Mouse (Mus musculus): ENCODE data around the gene Arfgef3. TPM values are rescaled to one million over a fixed set of nuclear protein-coding genes. Genes with fewer than 3 reads are reported as not detected.
"Not testable (repeated sequence)": the region's sequence is repeated elsewhere in the genome, so short reads cannot be mapped to it uniquely, and the experiment has no call there.

Gene Arfgef3
- polyA plus RNA-seq, 1 experiment from 2014 or later = 3.2 TPM

DNA sequence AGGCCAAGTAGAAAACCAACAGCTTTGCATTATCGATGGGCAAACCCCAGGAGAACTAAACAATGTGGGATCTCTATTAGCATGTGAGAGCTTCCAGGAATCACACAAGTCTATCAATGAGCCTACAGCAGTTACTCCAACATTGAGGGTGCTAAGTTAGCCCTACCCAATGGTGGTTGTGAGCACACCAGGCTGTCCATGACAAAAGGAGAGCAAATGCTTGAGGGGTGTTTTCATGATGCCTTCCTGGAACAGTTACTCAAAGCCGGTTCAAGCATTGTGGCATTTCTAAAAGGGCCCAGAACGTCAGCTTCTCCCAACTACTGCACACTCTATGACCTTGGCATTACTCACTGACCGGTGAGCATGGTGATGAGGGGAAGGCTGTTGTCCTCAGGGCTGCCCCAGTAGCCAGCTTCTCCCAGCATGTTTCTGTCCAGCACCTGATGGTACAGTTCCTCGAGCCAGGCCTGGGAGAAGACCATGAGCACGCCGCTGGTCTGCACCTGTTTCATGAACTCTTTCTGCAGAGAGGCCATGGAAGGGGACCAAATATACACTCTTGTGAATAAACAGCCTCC, 109.3 kb downstream of the Arfgef3 start:
- Histone ChIP-seq H3K9ac (ENCODE audit: low read length) (no peak overlapping the region), H3K4me2 (ENCODE audit: low read depth, low read length) (no peak overlapping the region), H3K9me3 (replicated peaks; ENCODE audit: control insufficient read depth, low read length) (no peaks in the 10 kb centered on the region), H3K4me1 (ENCODE audit: control insufficient read depth, insufficient read depth, low read length) (no peaks in the 10 kb centered on the region), H3K36me3 (ENCODE audit: control insufficient read depth, insufficient read depth, low read length) (no peaks in the 10 kb centered on the region), H3K27me3 (ENCODE audit: control insufficient read depth, insufficient read depth, low read length) (no peaks in the 10 kb centered on the region), H3K4me3 (replicated peaks; ENCODE audit: low read length) (no peak overlapping the region), H3K27ac (ENCODE audit: low read length) (no peak overlapping the region)
- no peak for ATAC-seq (ENCODE audit: insufficient read depth, low FRiP score)
- WGBS = 80% methylated on average over 7 of the region's 7 CpGs

DNA sequence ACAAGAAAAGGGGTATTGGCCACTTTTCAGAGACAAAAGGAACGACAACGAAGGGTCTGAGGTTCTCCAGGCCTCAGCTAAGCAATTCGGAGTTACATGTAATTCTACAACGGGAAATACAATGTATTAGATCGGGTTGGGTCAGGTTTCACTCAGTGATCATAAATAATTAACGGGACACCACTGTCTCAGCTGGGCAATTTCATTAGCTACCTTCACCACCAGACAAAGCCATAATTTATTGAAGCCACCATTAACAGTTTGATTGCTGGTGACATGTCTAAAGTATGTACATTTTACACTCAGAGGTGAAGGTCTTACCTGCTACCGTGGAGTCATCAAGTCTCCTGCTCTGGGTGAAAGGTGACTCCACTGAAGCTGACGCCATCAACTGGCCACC, 113.3 kb downstream of the Arfgef3 start:
- no peaks in the 10 kb centered on the region for H3K4me1 ChIP-seq (ENCODE audit: control insufficient read depth, insufficient read depth, low read length)
- H3K4me3 ChIP-seq (replicated peaks; ENCODE audit: low read length) = no peak overlapping the region
- no peak overlapping the region for H3K9ac ChIP-seq (ENCODE audit: low read length)
- H3K27ac ChIP-seq (ENCODE audit: low read length) = no peak overlapping the region
- H3K27me3 ChIP-seq (ENCODE audit: control insufficient read depth, insufficient read depth, low read length) = no peaks in the 10 kb centered on the region
- no peaks in the 10 kb centered on the region for H3K36me3 ChIP-seq (ENCODE audit: control insufficient read depth, insufficient read depth, low read length)
- H3K9me3 ChIP-seq (replicated peaks; ENCODE audit: control insufficient read depth, low read length) = no peaks in the 10 kb centered on the region
- no peak overlapping the region for H3K4me2 ChIP-seq (ENCODE audit: low read depth, low read length)
- WGBS = 79% methylated on average over 8 of the region's 8 CpGs
- ATAC-seq (ENCODE audit: insufficient read depth, low FRiP score) = no peak

DNA sequence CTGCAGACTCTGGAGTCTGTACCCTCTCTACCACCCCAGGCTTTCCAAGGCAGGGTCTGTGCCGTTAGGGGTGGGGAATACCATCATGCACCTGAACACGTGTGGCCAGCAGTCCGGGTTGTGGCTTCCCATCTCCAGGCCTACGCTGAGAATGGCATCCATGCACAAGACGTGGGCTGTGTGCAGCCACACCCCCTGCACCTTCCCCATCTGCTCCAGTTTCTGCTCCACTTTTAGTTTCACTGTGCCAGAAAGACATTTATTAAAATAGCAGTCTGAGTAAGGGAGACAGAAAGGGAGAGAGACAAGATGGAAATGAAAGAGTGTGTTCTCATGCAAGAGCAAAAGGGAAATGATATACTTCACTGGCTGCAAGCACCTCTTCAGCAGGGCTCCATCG, 116.2 kb downstream of the Arfgef3 start:
- Histone ChIP-seq H3K36me3 (ENCODE audit: control insufficient read depth, insufficient read depth, low read length) (no peaks in the 10 kb centered on the region), H3K27me3 (ENCODE audit: control insufficient read depth, insufficient read depth, low read length) (no peaks in the 10 kb centered on the region), H3K4me2 (ENCODE audit: low read depth, low read length) (no peak overlapping the region), H3K4me1 (ENCODE audit: control insufficient read depth, insufficient read depth, low read length) (no peaks in the 10 kb centered on the region), H3K27ac (ENCODE audit: low read length) (no peak overlapping the region), H3K9ac (ENCODE audit: low read length) (no peak overlapping the region), H3K9me3 (replicated peaks; ENCODE audit: control insufficient read depth, low read length) (no peaks in the 10 kb centered on the region), H3K4me3 (replicated peaks; ENCODE audit: low read length) (no peak overlapping the region)
- 81% methylated on average over 6 of the region's 6 CpGs for WGBS
- no peak for ATAC-seq (ENCODE audit: insufficient read depth, low FRiP score)

DNA sequence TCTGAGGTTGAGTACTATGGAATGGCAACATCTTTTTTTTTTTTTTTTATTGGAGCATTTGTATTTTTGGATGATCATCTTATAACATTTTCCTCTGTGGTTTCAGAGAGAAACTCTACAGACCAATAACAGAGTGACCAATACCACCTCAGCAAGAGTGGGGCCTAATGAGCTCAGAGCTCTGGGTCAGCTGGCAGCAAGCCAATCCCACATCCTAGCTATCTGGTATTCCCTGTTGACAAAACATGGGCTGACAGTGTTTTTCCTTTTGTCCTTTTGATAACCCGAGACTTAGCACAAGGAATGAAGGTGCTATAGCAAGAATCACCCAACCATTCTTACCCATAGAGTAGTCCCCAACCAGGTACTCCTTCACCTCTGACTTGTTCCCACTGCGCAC, 131.0 kb downstream of the Arfgef3 start:
- no peak overlapping the region for H3K9ac ChIP-seq (ENCODE audit: low read length)
- no peak overlapping the region for H3K4me2 ChIP-seq (ENCODE audit: low read depth, low read length)
- no peak for ATAC-seq (ENCODE audit: insufficient read depth, low FRiP score)

DNA sequence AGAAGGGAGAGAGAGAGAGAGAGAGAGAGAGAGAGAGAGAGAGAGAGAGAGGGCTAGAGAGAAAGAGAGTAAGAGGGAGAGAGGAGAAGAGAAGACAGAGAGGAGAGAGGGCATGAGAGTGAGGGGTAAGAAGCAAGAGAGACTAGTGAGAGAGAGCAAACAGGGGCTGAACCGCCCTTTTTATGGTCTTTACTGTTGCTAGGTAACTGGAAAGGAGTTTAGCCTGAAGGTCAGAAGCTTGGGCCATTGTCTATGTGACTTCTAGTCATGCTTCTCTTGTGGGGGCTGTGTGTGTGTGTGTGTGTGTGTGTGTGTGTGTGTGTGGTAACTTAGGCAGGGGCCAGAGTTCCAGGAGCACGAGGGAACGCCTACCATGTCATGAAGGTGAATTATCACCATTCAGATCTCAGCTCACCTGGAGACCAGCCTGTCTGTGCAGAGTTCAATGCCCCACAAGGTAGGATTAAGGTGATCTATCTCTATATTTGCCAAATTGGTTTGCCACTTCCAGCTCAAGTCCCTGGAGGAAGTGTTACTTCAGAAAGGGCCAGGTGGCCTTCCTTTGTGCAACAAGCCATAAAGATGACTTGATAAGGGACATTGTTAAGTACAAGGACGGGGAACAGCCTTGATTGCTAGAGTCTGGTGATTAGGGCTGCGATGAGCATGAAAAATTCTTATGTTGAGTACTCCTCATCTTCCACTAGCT, 138.8 kb downstream of the Arfgef3 start:
- not testable (repeated sequence) for H3K4me2 ChIP-seq (ENCODE audit: low read depth, low read length); H3K27ac ChIP-seq (ENCODE audit: low read length); ATAC-seq (ENCODE audit: insufficient read depth, low FRiP score); H3K27me3 ChIP-seq (ENCODE audit: control insufficient read depth, insufficient read depth, low read length); H3K9me3 ChIP-seq (replicated peaks; ENCODE audit: control insufficient read depth, low read length); H3K4me1 ChIP-seq (ENCODE audit: control insufficient read depth, insufficient read depth, low read length); H3K36me3 ChIP-seq (ENCODE audit: control insufficient read depth, insufficient read depth, low read length); H3K9ac ChIP-seq (ENCODE audit: low read length); H3K4me3 ChIP-seq (replicated peaks; ENCODE audit: low read length)
- 41% methylated on average over 5 of the region's 5 CpGs for WGBS

More for the DNA sequence above, 131.0 kb downstream of the Arfgef3 start:
- Histone ChIP-seq H3K27me3 (ENCODE audit: control insufficient read depth, insufficient read depth, low read length) (no peaks in the 10 kb centered on the region), H3K36me3 (ENCODE audit: control insufficient read depth, insufficient read depth, low read length) (no peaks in the 10 kb centered on the region), H3K27ac (ENCODE audit: low read length) (no peak overlapping the region), H3K9me3 (replicated peaks; ENCODE audit: control insufficient read depth, low read length) (no peaks in the 10 kb centered on the region), H3K4me3 (replicated peaks; ENCODE audit: low read length) (no peak overlapping the region), H3K4me1 (ENCODE audit: control insufficient read depth, insufficient read depth, low read length) (no peaks in the 10 kb centered on the region)
- 76% methylated on average over 2 of the region's 2 CpGs for WGBS

DNA sequence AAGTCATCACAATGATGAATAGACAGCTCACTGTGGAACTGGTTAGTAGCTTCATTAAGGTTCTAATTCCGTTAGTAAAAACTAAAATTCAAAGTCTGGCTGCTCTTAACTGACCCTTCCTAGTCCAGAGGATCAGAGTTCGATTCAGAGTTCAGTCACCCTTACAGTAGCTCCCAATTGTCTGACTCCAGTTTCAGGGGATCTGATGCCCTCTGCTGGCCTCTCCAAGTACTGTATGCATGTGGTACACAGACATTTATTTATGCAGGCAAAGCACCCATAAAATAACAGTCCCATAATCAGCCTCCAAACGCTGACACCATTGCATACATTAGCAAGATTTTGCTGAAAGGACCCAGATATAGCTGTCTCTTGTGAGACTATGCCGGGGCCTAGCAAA, 141.7 kb downstream of the Arfgef3 start:
- 19% methylated on average over 4 of the region's 4 CpGs for WGBS
- Histone ChIP-seq H3K36me3 (ENCODE audit: control insufficient read depth, insufficient read depth, low read length) (no peaks in the 10 kb centered on the region), H3K9ac (ENCODE audit: low read length) (no peak overlapping the region), H3K27ac (ENCODE audit: low read length) (no peak overlapping the region), H3K4me1 (ENCODE audit: control insufficient read depth, insufficient read depth, low read length) (no peaks in the 10 kb centered on the region), H3K4me3 (replicated peaks; ENCODE audit: low read length) (no peak overlapping the region), H3K4me2 (ENCODE audit: low read depth, low read length) (no peak overlapping the region), H3K9me3 (replicated peaks; ENCODE audit: control insufficient read depth, low read length) (no peaks in the 10 kb centered on the region), H3K27me3 (ENCODE audit: control insufficient read depth, insufficient read depth, low read length) (no peaks in the 10 kb centered on the region)
- ATAC-seq (ENCODE audit: insufficient read depth, low FRiP score) = no peak

DNA sequence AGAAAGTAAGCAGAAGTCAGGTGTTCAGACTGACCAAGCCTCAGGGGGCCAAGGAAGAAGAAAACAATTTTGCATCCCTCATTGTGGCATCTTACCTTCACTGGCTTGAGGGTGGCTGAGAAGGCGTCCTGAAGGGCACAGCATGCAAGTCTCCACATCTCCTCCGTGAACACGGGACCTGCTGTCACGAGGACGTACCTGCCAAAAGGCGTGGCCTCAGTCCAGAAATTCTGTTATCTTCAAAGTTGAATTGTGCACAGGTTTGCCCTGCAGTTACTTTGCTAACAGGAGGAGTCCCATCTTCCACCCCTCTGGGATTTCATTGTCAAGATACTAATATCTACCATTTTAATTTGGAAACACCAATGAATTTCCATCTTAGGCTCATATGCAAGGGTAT, 146.1 kb downstream of the Arfgef3 start:
- H3K4me2 ChIP-seq (ENCODE audit: low read depth, low read length) = no peak overlapping the region
- H3K9ac ChIP-seq (ENCODE audit: low read length) = no peak overlapping the region
- no peaks in the 10 kb centered on the region for H3K36me3 ChIP-seq (ENCODE audit: control insufficient read depth, insufficient read depth, low read length)
- H3K27me3 ChIP-seq (ENCODE audit: control insufficient read depth, insufficient read depth, low read length) = no peaks in the 10 kb centered on the region
- H3K4me1 ChIP-seq (ENCODE audit: control insufficient read depth, insufficient read depth, low read length) = no peaks in the 10 kb centered on the region
- H3K9me3 ChIP-seq (replicated peaks; ENCODE audit: control insufficient read depth, low read length) = no peaks in the 10 kb centered on the region
- no peak overlapping the region for H3K4me3 ChIP-seq (replicated peaks; ENCODE audit: low read length)
- ATAC-seq (ENCODE audit: insufficient read depth, low FRiP score) = no peak
- H3K27ac ChIP-seq (ENCODE audit: low read length) = no peak overlapping the region
- 88% methylated on average over 6 of the region's 6 CpGs for WGBS

DNA sequence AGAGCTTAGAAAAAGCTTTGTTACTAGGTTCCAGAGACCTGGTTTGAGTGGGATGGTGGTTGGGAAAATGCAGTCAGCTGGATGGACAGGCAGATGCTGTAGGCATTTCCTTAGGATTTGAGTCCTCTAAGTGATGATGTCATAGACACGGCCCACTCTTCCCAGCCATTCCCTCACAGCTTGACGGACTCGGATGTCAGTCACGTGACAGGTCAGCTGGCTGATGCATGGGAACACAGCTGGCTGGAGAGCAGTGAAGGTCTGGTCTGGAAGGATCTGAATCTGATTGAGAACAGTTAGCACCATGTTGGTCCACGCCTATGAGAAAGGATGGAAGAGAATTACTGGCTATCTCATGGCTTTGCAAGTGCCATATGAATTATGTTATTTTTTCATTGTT, 154.3 kb downstream of the Arfgef3 start:
- H3K27me3 ChIP-seq (ENCODE audit: control insufficient read depth, insufficient read depth, low read length) = no peaks in the 10 kb centered on the region
- WGBS = 90% methylated on average over 5 of the region's 5 CpGs
- H3K27ac ChIP-seq (ENCODE audit: low read length) = no peak overlapping the region
- no peak overlapping the region for H3K4me2 ChIP-seq (ENCODE audit: low read depth, low read length)
- no peak overlapping the region for H3K4me3 ChIP-seq (replicated peaks; ENCODE audit: low read length)
- no peaks in the 10 kb centered on the region for H3K36me3 ChIP-seq (ENCODE audit: control insufficient read depth, insufficient read depth, low read length)
- H3K4me1 ChIP-seq (ENCODE audit: control insufficient read depth, insufficient read depth, low read length) = no peaks in the 10 kb centered on the region
- H3K9ac ChIP-seq (ENCODE audit: low read length) = no peak overlapping the region
- no peaks in the 10 kb centered on the region for H3K9me3 ChIP-seq (replicated peaks; ENCODE audit: control insufficient read depth, low read length)
- ATAC-seq (ENCODE audit: insufficient read depth, low FRiP score) = no peak

DNA sequence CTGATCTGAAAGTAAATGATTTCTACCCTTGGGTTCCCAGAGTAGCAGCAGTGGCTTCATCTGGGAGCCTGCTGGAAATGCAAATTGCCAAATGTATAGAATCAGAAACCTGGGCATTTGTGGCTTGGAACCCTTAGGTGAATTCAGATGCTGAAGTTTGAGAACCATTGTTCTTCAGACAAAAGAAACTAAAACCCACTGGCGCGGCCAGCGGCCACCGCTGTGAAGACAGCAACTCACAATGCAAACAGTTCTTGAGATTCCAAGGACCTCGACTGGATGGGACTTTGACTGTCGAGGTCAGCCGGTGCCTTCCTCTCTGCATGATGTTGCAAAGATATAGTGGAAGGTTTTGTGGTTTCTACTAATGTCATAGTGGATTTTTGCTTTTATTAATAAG, 159.6 kb downstream of the Arfgef3 start:
- WGBS = 42% methylated on average over 7 of the region's 7 CpGs
- Histone ChIP-seq H3K9ac (ENCODE audit: low read length) (no peak overlapping the region), H3K9me3 (replicated peaks; ENCODE audit: control insufficient read depth, low read length) (no peaks in the 10 kb centered on the region), H3K27ac (ENCODE audit: low read length) (no peak overlapping the region), H3K27me3 (ENCODE audit: control insufficient read depth, insufficient read depth, low read length) (no peaks in the 10 kb centered on the region), H3K36me3 (ENCODE audit: control insufficient read depth, insufficient read depth, low read length) (no peaks in the 10 kb centered on the region), H3K4me2 (ENCODE audit: low read depth, low read length) (no peak overlapping the region), H3K4me1 (ENCODE audit: control insufficient read depth, insufficient read depth, low read length) (no peaks in the 10 kb centered on the region), H3K4me3 (replicated peaks; ENCODE audit: low read length) (no peak overlapping the region)
- ATAC-seq (ENCODE audit: insufficient read depth, low FRiP score) = no peak
